Mouse (Mus musculus) layer of hippocampus, adult 2 months (tissue): Measurements from ENCODE around the gene Fam71b. TPM values are rescaled to one million over a fixed set of nuclear protein-coding genes. Genes with fewer than 3 reads are reported as not detected.

Experiments
- DNase-seq, 2 experiments: peaks; one replicate each; pipeline ENCODE4 v3.0.0; 2022; ENCODE audit warnings: low spot score in 2 of 2
- H3K27ac ChIP-seq: fragments of 200-600 bp; 2 replicates; pipeline ENCODE4 v1.8.1; 2022
- H3K4me3 ChIP-seq: fragments of 200-600 bp; 2 replicates; pipeline ENCODE4 v1.8.1; 2022; ENCODE audit warnings: mild to moderate bottlenecking
- CTCF ChIP-seq: fragments of 200-600 bp; conservative IDR thresholded peaks from 2 replicates; pipeline ENCODE4 v1.8.1; 2022; ENCODE audit warnings: antibody characterized with exemption, mild to moderate bottlenecking, moderate library complexity
- total RNA-seq, 2 experiments: library from RNA; stranded (reverse); gene quantifications; 2 replicates each; pipeline ENCODE4 v1.2.3; 2021

Fam71b gene
- total RNA-seq, 2 experiments from 2014 or later, result not detected

- Histone ChIP-seq H3K4me3 (no peak overlapping the region), H3K27ac (no peak overlapping the region)
- no peak for DNase-seq
- no peak for TF ChIP-seq CTCF
Measured at GRCm38 (mm10) chr11:46372331-46372953, 23.9 kb upstream of the Fam71b start.

DNA sequence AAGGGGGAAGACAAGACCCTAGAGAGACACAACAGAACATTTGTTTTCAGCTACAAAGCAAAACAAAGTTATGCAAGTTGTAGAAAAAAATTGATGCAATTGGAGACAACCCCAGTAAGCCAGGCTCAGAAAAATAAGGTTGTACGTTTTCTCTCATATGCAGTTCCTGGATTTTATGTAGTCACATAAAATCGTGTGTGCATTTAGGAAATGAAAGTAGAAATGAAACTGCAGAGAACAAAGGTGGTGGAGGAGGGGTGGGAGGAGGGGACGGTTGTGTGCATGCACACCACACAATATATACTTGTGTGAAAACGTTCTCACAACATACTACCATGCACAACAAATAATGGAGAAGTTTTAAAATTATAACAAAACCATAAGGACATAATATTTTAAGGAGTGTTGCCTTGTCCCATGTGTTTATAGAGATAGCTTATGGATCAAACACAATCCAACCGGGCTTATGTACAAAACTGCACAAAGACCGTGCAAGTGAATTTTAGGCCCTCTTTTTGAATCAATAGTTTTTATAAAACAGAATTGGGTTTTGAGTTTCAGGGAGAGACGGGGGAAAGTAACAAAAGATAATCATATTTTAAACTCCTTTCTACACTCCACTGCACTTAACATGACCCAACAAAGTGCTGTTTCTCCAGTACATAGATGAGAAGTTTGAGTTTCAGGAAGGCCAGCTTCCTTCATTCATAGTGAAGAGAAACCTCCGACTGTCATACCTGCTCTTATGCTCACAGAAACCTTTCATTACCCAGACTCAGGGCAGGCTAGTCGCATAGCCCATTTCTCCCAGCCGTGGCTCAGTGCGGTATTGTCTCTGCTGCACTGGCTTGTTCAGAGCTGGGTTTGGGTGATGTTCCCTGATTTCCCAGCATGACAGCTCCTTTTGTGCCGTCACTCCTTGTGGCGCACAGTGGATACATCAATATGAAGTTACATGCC, 23.0 kb upstream of the Fam71b start:
- TF ChIP-seq CTCF, result no peak
- Histone ChIP-seq H3K27ac (no peak overlapping the region), H3K4me3 (no peak overlapping the region)
- DNase-seq, result no peak

DNA sequence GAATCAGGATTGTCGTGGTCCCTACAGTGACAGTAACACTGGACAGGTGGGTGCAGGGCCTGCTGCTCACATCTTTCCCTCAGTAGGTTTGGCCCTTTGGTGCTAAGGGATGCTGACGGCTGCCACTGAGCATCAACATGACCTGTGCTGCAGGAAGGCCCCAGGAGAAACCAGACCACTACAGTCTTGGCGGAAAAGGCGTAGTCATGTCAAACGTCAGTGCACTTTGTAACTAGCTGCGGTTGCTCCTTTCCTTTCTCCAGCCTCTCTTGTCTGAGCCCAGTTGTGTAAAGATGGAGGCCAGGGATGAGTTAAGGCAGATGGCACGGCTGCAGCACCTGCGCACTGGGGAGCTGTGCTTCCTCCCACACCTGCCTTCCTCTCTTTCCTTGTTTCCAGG, 21.3 kb upstream of the Fam71b start:
- no peak for TF ChIP-seq CTCF
- Histone ChIP-seq H3K4me3 (no peak overlapping the region), H3K27ac (no peak overlapping the region)
- DNase-seq, result no peak

GRCm38 (mm10) chr11:46377316-46377715, 19.0 kb upstream of the Fam71b start:
- H3K4me3 ChIP-seq, result no peak overlapping the region
- no peak for DNase-seq
- no peak overlapping the region for H3K27ac ChIP-seq
- TF ChIP-seq CTCF, result no peak

DNA sequence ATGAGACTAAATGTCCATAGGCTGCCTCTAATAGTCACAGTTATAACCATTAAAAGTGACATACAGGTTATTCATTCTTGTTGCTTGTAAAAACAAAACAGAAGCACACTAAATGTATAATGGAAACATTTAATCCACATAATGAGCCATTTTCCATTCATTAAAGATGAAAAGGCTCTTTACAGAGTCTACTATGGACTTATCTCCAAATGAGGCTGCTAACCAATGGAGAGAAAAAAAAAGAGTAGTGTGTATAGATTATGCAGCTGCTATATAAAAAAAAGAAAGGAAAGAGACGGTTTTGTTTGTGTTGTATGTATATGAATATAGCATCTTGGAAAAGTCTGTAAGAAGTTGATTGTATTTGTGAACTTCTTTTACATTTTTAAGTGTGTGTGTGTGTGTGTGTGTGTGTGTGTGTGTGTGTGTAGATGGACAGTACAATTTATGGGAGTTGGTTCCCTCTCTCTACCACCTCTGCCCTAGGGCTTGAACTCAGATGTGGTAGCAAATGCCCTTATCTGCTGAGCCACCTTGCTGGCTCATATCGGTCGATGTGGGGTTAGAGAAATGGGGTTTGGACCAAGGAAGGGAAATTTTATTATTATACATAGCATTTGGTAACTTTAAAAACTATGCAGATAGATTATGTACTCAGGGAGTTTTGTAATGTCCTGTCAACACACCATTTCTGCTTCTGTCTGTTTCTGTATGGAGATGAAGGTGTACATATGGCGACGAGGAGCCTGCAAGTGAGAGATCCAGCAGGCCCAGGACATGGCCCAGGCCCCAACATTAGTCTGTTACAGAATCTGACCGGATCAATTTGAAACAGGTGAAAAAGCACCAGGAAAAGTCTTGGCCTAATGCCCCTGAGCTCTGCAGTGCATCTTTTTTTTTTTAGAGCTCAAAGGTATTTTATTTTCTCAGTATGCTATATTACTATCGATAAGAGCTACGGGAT, 18.3 kb upstream of the Fam71b start:
- H3K4me3 ChIP-seq, result no peak overlapping the region
- TF ChIP-seq CTCF, result no peak
- no peak for DNase-seq
- H3K27ac ChIP-seq, result no peak overlapping the region

GRCm38 (mm10) chr11:46380097-46380675, 16.2 kb upstream of the Fam71b start:
- no peak for TF ChIP-seq CTCF
- Histone ChIP-seq H3K4me3 (no peak overlapping the region), H3K27ac (no peak overlapping the region)
- DNase-seq, result no peak

DNA sequence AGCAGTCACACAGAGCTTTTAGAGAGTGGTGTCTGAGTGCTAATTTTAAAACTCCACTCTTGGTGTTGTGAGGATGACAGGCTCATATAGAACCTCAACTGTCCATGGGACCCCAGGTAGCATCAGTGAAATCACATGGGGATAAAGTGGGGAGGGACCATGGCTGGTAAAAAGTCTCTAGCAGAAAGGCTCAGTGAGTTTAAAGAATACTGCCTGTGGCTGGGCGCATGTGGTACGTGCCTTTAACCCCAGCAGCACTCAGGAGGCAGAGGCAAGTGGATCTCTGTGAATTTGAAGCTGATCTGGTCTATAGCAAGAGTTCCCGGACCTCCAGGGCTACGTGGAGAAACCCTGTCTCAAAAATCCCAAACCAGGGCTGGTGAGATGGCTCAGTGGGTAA, 13.9 kb upstream of the Fam71b start:
- no peak overlapping the region for H3K27ac ChIP-seq
- DNase-seq, result no peak
- no peak for TF ChIP-seq CTCF
- no peak overlapping the region for H3K4me3 ChIP-seq

DNA sequence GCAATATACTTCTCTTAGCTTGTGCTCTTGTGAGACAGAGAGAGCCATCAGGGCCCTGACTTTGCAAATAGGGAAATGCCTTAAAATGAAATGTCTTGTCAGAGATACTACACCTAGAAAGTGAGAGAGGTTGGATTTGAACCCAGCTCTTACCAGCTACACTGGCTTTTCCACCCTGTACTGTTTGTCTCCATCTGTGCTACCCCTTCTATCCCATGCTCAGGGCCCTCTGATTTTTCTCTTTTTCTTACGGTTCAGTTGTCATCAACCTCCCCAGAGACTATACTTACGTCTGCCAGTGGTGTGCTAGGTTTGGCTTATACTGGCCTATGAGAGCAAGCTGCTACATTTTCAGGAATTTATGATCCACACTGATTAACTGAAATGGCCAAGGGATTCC, 11.4 kb upstream of the Fam71b start:
- no peak overlapping the region for H3K4me3 ChIP-seq
- no peak for TF ChIP-seq CTCF
- no peak for DNase-seq

DNA sequence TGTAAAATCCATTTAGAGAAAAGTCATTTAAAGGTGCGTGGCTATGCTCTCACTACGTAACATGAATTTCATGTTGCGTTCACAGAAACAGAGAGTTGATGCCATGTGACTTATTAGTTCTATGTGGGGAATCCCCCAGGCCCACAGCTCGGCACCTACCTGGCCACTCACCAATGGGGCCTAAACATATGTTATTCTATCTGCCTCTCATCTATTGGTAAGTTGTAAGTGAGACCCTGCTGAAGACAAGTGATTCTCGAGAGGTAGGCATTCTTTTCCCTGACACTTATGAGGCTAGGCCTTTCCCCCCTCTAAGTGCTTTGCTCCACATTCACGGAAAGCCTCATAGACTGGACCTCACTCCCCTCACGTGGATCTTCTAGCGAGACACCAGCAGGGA, 9.8 kb upstream of the Fam71b start:
- DNase-seq, result no peak
- H3K4me3 ChIP-seq, result no peak overlapping the region
- H3K27ac ChIP-seq, result no peak overlapping the region
- no peak for TF ChIP-seq CTCF

More for the DNA sequence above, 11.4 kb upstream of the Fam71b start:
- no peak overlapping the region for H3K27ac ChIP-seq

DNA sequence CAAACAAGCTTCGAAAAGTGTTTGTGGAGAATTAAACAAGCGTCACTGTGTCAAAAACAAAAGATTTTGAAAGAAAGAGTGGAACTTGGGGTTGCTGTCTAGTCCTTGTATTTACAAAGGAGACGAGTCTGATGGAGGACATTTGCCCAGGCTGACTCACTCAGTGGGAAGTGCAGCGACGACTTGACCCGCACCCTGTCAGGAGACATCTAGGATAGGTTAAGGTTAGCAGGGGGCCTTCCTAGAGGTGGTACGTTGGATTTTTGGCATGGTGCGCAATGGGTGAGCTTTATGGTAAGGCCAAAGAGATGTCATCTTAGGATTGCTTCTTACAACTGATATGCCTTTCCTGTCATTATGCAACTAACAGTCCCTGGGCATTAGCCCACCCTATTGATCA, 9.3 kb upstream of the Fam71b start:
- DNase-seq, result no peak
- H3K27ac ChIP-seq, result no peak overlapping the region
- H3K4me3 ChIP-seq, result no peak overlapping the region
- TF ChIP-seq CTCF, result no peak

GRCm38 (mm10) chr11:46388438-46388837, 7.9 kb upstream of the Fam71b start:
- H3K27ac ChIP-seq, result no peak overlapping the region
- no peak for DNase-seq
- no peak for TF ChIP-seq CTCF
- H3K4me3 ChIP-seq, result no peak overlapping the region

GRCm38 (mm10) chr11:46389336-46390117, 6.8 kb upstream of the Fam71b start, which contains the start of gene Itk:
TSS of gene Itk (minus strand) at chr11:46389515.
- TF ChIP-seq CTCF, result no peak
- no peak for DNase-seq
- H3K27ac ChIP-seq, result no peak within 1 kb of the TSS
- no peak within 1 kb of the TSS for H3K4me3 ChIP-seq
